Mouse (Mus musculus) cerebellum, adult 8-10 months (tissue): ENCODE measurements around the gene Kdm3a.
A peak's percentile ranks its signal among the peaks of the same experiment; 100 is the strongest.

Experiments
- DNase-seq: peaks from one replicate; pipeline ENCODE4 v3.0.0; 2022

The Kdm3a gene

GRCm38 (mm10) chr6:71632829-71633662 lies at the start of gene Kdm3a:
Gene Kdm3a, minus strand, starts transcription at chr6:71632990.
- peak; percentile 99 for DNase-seq

GRCm38 (mm10) chr6:71678891-71679290 lies 46.1 kb upstream of the Kdm3a start:
- DNase-seq = peak; percentile 4

DNA sequence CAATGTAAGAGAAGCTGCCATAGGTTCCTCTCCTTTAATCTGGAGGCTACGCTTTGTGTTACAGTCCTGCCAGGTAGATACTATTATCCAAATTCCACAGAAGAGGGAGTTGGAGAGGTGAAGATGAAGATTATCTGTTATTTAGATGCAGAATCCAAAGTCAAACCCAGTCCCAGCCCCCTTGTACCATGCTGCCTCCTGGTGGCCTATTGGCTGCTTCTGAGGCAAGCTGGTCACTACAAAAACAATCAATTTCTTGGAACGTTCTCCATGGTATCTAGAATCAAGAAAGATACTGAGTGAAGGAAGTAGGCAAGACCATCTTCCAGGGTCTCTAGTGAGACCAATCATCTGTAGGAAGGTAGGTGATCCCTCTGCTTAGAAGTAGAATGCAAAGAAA lies 40.4 kb upstream of the Kdm3a start:
- DNase-seq = no peak

DNA sequence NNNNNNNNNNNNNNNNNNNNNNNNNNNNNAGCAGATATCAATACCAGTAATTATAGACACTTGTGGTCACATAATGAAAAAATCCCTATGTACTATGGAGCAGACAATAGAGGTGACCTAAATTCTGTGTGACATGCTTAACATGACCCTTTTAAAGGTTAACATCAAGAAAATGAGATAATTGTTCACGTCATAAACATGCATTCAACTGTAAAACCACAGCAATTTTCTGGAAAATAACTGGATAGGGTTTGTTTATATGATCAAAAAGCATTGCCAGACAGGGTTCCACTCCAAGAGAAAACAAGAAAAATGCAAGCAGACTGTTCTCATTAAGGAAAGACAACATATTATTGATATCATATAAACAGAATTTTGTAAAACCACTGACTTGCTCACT lies 31.7 kb upstream of the Kdm3a start:
- DNase-seq = no peak

- no peak for DNase-seq
Measured at GRCm38 (mm10) chr6:71658290-71658689, 25.5 kb upstream of the Kdm3a start.

DNA sequence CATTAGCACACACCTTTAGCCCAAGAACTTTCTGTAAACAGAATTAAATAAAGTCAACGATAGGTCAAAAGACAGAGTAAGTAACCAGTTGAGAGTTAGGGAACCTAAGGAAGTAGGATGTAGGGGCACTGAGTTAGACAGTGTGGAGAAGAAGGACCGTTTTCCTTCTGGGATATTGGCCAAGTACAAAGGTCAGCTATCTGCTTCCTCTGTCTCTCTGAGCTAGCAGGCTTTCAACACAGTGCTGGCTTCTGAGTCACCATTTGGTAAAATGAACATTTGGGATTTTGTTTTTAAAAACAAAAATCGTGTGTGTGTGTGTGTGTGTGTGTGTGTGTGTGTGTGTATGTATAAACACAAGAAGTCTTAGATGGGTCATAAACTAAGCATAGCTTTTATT lies 23.0 kb upstream of the Kdm3a start:
- DNase-seq = no peak

- no peak for DNase-seq
Measured at GRCm38 (mm10) chr6:71651868-71652267, 19.1 kb upstream of the Kdm3a start.

DNA sequence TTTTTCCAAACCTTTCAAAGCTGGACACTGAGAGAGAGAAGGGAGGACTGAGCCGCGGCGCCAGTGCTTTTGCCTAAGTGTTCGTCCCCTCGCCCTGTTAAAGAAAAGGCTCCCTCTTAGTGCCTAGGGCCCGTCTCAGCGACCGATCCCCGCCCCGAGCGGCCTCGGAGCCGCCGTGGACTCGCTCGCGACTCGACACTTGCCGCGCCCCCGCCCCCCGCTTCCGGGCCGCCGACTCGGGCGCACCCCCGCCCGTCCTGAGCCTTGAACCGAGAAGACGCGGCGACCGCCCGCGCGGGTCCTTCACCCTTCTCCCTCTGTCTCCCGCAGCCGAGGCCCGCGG lies 333 bp downstream of the Kdm3a start:
- no peak for DNase-seq

- peak; percentile 55 for DNase-seq
Measured at GRCm38 (mm10) chr6:71631706-71632461, 906 bp downstream of the Kdm3a start.

GRCm38 (mm10) chr6:71631196-71631595 lies 1.6 kb downstream of the Kdm3a start:
- no peak for DNase-seq

GRCm38 (mm10) chr6:71627325-71627724 lies 5.5 kb downstream of the Kdm3a start:
- DNase-seq = no peak

- DNase-seq = no peak
Measured at GRCm38 (mm10) chr6:71625984-71626383, 6.8 kb downstream of the Kdm3a start.

- DNase-seq = no peak
Measured at GRCm38 (mm10) chr6:71624723-71625122, 8.1 kb downstream of the Kdm3a start.

DNA sequence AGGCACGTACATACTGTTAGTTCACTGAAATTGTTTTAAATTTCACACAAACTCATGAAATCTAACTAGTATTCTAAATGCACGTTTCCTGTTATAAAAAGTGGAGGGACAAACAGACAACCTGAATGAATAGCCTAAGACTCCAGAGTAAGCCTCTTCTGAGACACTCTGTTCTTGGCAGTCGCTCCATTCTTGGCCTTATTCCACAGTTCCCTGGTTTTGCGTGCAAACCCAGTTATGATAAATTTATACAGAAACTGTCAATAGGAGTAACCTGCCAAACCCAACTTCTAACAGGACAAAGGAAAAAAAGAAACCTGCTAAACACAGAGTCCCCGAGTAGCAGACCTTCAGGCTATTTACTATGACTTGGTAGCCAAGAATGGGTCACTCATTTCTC lies 10.8 kb downstream of the Kdm3a start:
- peak; percentile 18 for DNase-seq

DNA sequence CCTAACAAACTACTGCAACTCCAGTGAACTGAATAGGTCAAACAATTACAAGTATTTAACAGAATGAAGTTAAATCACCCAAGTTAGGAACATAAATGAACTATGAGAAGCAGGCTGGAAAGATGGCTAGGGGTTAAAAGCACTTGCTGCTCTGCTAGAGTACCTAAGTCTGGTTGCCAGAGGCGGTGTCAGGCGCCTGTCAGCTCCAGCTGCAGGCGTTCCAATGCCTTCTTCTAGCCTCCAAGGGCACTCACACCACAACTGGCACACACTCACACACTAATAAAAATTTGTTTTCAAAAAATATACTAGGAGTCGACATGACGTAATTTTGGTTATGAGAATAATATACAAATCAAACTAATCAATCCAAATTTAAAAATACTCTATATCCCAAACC lies 11.2 kb downstream of the Kdm3a start:
- DNase-seq = no peak

GRCm38 (mm10) chr6:71616959-71617358 lies 15.8 kb downstream of the Kdm3a start:
- no peak for DNase-seq

DNA sequence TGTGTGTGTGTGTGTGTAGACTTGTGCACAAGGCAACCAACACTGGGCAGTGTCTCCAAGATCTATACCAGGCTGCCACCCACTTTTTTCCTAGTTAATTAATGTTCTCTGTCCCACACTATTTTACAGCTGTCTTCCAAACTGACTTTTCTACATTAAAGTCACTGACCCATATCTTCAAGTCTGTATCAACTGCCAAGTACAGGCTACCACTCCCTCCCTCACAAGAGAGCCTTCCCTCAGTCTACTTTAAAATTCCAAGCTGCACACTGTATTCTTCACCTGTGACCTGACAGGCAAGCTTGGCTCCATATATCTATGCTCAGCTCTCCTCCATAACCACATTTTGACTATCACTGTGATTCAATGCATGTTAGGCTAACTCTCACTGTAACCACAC lies 19.6 kb downstream of the Kdm3a start:
- DNase-seq = no peak

DNA sequence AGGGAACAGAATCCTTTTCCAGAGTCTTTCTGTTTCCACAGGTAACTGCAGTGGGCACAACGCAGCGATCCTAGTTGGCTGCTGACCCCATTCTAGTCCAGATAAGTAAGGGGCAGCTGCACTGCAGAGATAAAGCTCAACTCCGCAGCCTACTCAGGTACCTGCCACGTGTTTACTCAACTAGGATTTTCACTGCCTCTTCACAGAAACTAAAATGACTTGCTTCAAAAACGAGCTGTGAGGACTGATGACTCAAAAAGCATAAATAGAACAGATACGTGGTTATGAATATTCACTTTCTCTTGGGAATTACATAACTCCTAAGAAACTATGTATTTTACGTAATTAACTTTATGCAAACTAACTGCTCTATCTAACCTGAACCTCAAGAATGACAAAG lies 22.8 kb downstream of the Kdm3a start:
- no peak for DNase-seq

GRCm38 (mm10) chr6:71608994-71609393 lies 23.8 kb downstream of the Kdm3a start:
- DNase-seq = no peak

GRCm38 (mm10) chr6:71607756-71608155 lies 25.0 kb downstream of the Kdm3a start:
- no peak for DNase-seq

DNA sequence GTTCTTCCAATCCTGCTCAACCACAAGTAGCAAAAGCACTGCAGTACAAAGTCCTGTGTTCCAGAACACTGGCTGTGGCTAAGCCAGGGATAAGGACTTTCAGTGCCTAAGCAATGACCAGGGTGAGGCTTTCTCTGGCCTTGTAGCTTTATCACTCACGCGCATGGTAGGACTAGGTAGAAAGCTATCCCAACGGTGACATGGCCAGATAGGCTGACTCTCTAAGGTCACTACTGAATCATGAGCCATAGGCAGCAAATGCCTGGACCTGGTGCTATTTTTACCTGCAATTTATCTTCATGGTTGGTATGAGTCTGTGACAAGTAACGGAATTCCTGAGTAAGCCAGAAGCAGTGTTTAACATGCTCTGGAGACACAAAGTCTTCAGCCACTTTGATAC lies 42.6 kb downstream of the Kdm3a start:
- no peak for DNase-seq

DNA sequence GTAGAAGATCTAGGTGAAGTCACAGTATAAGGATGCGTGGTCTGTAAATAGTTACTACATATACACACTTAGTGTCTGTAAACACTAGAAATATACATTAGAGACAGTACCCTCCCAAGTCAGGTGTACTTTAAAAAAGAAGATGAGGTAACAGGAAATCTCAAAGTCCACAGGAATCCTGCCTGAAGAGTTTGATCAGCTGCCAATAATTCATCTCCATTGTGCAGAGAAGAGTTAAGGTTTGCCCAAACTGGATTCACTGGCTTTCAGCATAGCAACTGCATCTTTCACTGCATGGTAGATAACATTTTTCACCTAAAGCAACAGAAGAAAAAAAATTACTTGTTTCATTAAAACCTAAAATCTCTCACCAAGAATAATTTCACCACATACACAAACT lies 43.4 kb downstream of the Kdm3a start:
- no peak for DNase-seq

DNA sequence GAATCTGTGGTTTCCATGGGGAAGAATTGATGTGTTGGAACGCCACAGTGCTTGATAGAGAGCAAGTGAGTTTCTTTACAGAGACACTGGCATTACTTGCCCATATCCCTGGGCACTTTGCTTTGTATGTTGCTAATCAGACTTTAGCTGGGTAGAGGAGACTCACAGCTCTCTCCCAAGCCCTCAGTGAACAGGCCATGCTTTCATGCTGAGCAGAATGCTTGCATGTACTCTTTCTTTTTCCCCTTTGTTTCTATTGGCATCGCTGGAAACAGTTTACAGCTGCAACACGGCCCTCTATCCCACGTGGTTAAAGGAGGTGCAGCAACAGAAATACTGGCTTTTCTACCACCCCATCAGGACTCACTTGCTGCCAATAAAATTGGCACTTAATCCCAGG lies 49.6 kb downstream of the Kdm3a start:
- DNase-seq = no peak

GRCm38 (mm10) chr6:71579478-71579877 lies 53.3 kb downstream of the Kdm3a start:
- DNase-seq = no peak

DNA sequence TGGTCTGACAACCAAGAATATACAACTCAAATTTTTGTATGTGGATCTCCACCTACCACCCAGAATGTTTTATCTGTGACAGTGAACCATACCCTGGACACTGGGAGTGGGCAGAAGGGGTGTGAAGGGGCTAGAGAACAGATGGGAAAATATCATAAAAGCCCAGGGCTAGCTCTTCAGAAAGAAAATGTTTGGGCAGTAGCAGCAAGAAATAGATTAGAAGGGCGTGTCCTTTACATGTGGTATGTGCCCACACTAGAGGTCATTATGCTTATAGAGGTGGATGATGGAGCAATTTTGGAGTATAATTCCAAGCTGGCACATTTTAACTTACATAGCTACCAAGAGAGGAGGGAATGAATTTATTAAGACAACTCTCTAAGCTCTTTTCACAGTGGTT lies 57.4 kb downstream of the Kdm3a start:
- no peak for DNase-seq
